Mouse (Mus musculus): ENCODE data around the gene Chga. TPM values are rescaled to one million over a fixed set of nuclear protein-coding genes. Genes with fewer than 3 reads are reported as not detected.

The Chga gene
- total and polyA plus RNA-seq, 3 experiments, result 0.33 TPM; not detected in 2

DNA sequence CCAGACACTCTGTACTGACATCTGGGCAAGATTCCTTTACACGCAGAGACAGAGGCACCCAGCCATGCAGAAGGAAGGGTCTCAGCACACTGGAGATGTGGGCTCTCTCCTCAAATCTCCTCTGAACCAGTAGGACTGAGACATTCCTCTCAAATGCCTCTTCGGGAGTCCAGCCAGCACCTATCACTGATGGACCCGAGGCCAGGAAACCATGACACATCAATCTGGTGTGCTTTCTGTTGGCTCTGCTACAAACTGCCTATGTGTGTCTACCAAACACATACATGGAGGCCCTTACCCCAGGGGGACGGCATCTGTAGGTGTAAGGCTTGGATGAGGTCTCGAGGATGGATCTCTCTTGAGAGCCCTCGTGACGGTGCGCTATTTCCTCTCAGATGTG is 32.3 kb downstream of the Chga start:
- H3K4me3 ChIP-seq (ENCODE audit: low read depth, low read length), result no peak overlapping the region
- TF ChIP-seq POLR2AphosphoS5 (IDR thresholded peaks at IDR 0.05; ENCODE audit: insufficient replicate concordance, low read depth, low read length) (no peak), GATA1 (IDR thresholded peaks at IDR 0.05; ENCODE audit: borderline replicate concordance, low read length) (no peak), CTCF (IDR thresholded peaks at IDR 0.05; ENCODE audit: low read depth, low read length) (no peak), GATA2 (IDR thresholded peaks at IDR 0.05; ENCODE audit: borderline replicate concordance, low read depth, low read length) (no peak), TAL1 (conservative IDR thresholded peaks at IDR 0.05; ENCODE audit: low read depth, low read length) (no peak)
- H3K27me3 ChIP-seq (ENCODE audit: insufficient read depth, low read length), result no peaks in the 10 kb centered on the region
- no peaks in the 10 kb centered on the region for H3K4me1 ChIP-seq (ENCODE audit: insufficient read depth, low read depth, low read length)
- no peak for ATAC-seq (ENCODE audit: extremely low read depth, insufficient number of reproducible peaks, low FRiP score, poor library complexity, severe bottlenecking)
- no peak for DNase-seq (ENCODE audit: low spot score)
- H3K36me3 ChIP-seq (replicated peaks), result peaks cover 40% of the 10 kb centered on the region
- no peaks in the 10 kb centered on the region for H3K9me3 ChIP-seq (replicated peaks)

DNA sequence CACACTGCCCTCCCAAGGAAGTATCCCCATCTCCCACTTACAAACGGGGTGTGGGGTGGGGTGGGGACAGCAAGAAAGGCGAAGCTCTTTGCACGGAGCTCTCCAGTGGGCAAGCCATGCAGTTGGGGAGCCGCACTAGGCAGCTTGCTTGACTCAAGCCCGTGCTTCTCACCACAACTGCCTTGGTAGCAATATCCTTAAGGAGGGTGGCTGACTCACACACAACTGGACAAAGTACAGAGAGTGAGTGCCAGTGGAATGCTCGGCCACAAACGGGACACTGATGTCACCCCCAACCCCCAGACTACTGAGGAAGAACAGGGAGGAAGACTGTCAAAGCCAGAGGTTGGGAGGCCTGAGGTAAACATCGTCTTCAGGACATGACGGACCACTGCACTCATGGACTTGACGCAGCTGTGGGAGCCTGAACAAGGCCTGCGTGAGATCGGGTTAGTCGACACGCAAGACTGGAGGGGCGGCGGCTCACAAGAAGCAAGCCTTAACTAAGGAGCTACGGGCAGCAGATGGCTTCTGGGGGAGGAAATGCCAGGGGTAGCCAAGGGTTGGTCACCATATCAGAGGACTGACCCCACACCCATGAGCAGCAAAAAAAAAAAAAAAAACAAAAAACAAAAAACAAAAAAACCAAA is 36.1 kb downstream of the Chga start:
- Histone ChIP-seq H3K36me3 (replicated peaks) (peaks cover 21% of the 10 kb centered on the region), H3K27me3 (ENCODE audit: insufficient read depth, low read length) (no peaks in the 10 kb centered on the region), H3K9me3 (replicated peaks) (peaks cover 7% of the 10 kb centered on the region; the same call in 1 of the 2 replicates), H3K4me1 (ENCODE audit: insufficient read depth, low read depth, low read length) (no peaks in the 10 kb centered on the region), H3K4me3 (ENCODE audit: low read depth, low read length) (no peak overlapping the region)
- ATAC-seq (ENCODE audit: extremely low read depth, insufficient number of reproducible peaks, low FRiP score, poor library complexity, severe bottlenecking) (no peak), DNase-seq (ENCODE audit: low spot score) (no peak)
- TF ChIP-seq TAL1 (conservative IDR thresholded peaks at IDR 0.05; ENCODE audit: low read depth, low read length) (no peak), GATA2 (IDR thresholded peaks at IDR 0.05; ENCODE audit: borderline replicate concordance, low read depth, low read length) (no peak), CTCF (IDR thresholded peaks at IDR 0.05; ENCODE audit: low read depth, low read length) (no peak), POLR2AphosphoS5 (IDR thresholded peaks at IDR 0.05; ENCODE audit: insufficient replicate concordance, low read depth, low read length) (no peak), GATA1 (IDR thresholded peaks at IDR 0.05; ENCODE audit: borderline replicate concordance, low read length) (no peak)

DNA sequence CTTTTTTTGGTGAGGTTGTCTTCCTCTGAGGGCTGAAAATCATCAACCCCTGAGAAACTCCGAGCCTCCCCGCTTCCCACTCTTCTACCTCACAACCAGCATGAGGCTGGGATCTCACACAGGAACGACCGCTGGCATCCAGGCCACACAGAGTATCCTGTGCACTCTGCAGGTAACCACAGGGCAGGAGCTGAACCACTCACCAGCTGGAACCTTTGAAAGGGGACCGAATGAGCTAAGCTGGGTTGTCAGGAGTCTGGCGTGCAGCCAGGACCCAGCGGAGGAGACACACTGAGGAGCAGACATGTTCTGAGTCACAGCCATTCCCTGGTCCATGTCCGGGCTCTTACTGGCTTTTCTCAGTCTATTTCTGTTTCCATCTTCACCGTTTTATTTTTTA is 38.9 kb downstream of the Chga start:
- no peak overlapping the region for H3K4me3 ChIP-seq (ENCODE audit: low read depth, low read length)
- DNase-seq (ENCODE audit: low spot score) (no peak), ATAC-seq (ENCODE audit: extremely low read depth, insufficient number of reproducible peaks, low FRiP score, poor library complexity, severe bottlenecking) (no peak)
- no peaks in the 10 kb centered on the region for H3K4me1 ChIP-seq (ENCODE audit: insufficient read depth, low read depth, low read length)
- no peaks in the 10 kb centered on the region for H3K36me3 ChIP-seq (replicated peaks)
- no peaks in the 10 kb centered on the region for H3K27me3 ChIP-seq (ENCODE audit: insufficient read depth, low read length)
- TF ChIP-seq GATA2 (IDR thresholded peaks at IDR 0.05; ENCODE audit: borderline replicate concordance, low read depth, low read length), result no peak
- no peak for TF ChIP-seq POLR2AphosphoS5 (IDR thresholded peaks at IDR 0.05; ENCODE audit: insufficient replicate concordance, low read depth, low read length)
- TF ChIP-seq TAL1 (conservative IDR thresholded peaks at IDR 0.05; ENCODE audit: low read depth, low read length), result no peak
- no peak for TF ChIP-seq CTCF (IDR thresholded peaks at IDR 0.05; ENCODE audit: low read depth, low read length)
- no peak for TF ChIP-seq GATA1 (IDR thresholded peaks at IDR 0.05; ENCODE audit: borderline replicate concordance, low read length)
- peaks cover 27% of the 10 kb centered on the region for H3K9me3 ChIP-seq (replicated peaks)

DNA sequence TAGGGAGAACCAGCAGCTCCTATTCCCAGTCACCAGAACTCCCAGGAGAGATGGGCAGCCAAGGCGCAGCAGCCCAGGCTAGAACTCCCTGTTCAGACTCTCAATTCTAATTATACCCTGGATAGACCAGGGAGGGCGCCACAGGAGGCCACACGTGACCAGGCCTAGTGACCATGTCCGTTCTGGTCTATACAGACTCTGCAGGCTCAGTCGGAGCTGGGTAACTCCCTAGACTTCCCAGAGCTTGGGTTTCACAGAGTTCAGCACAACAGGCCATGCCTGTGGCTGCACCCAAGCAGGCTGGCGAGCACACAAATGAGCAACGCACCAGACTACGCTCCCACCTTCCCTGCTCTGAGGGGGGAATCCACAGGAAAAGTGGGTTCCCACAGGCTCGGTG is 39.9 kb downstream of the Chga start:
- ATAC-seq (ENCODE audit: extremely low read depth, insufficient number of reproducible peaks, low FRiP score, poor library complexity, severe bottlenecking) (no peak), DNase-seq (ENCODE audit: low spot score) (no peak)
- no peaks in the 10 kb centered on the region for H3K27me3 ChIP-seq (ENCODE audit: insufficient read depth, low read length)
- H3K9me3 ChIP-seq (replicated peaks), result peaks cover 33% of the 10 kb centered on the region
- H3K4me1 ChIP-seq (ENCODE audit: insufficient read depth, low read depth, low read length), result no peaks in the 10 kb centered on the region
- no peak overlapping the region for H3K4me3 ChIP-seq (ENCODE audit: low read depth, low read length)
- H3K36me3 ChIP-seq (replicated peaks), result no peaks in the 10 kb centered on the region
- no peak for TF ChIP-seq GATA1 (IDR thresholded peaks at IDR 0.05; ENCODE audit: borderline replicate concordance, low read length)
- no peak for TF ChIP-seq POLR2AphosphoS5 (IDR thresholded peaks at IDR 0.05; ENCODE audit: insufficient replicate concordance, low read depth, low read length)
- TF ChIP-seq CTCF (IDR thresholded peaks at IDR 0.05; ENCODE audit: low read depth, low read length), result no peak
- no peak for TF ChIP-seq TAL1 (conservative IDR thresholded peaks at IDR 0.05; ENCODE audit: low read depth, low read length)
- no peak for TF ChIP-seq GATA2 (IDR thresholded peaks at IDR 0.05; ENCODE audit: borderline replicate concordance, low read depth, low read length)

DNA sequence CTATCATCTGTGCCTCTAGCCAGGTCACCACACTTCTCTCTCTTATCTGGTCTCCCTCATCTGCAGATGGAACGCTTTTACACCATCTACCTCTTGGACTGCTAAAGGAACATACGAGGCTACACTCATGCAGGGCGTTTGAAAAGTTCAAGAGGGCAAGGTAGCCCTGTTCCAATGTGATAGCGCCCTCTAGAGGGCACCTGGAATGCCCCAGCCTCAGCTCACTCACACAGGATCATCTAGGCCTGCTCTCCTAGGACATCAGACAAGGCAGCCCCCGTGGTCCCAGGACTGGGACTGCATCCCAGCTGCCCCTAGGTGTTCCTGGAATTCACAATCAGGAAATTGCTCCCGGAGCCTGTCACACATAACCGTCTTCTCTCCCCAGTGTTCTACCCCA is 41.6 kb downstream of the Chga start:
- Histone ChIP-seq H3K36me3 (replicated peaks) (no peaks in the 10 kb centered on the region), H3K4me1 (ENCODE audit: insufficient read depth, low read depth, low read length) (no peaks in the 10 kb centered on the region), H3K4me3 (ENCODE audit: low read depth, low read length) (no peak overlapping the region), H3K9me3 (replicated peaks) (peaks cover 37% of the 10 kb centered on the region), H3K27me3 (ENCODE audit: insufficient read depth, low read length) (no peaks in the 10 kb centered on the region)
- 0 out of 2 replicates have a peak, but pooled peaks have one; percentile 39 for TF ChIP-seq CTCF (IDR thresholded peaks at IDR 0.05; ENCODE audit: low read depth, low read length)
- TF ChIP-seq GATA2 (IDR thresholded peaks at IDR 0.05; ENCODE audit: borderline replicate concordance, low read depth, low read length), result no peak
- DNase-seq (ENCODE audit: low spot score), result no peak
- no peak for ATAC-seq (ENCODE audit: extremely low read depth, insufficient number of reproducible peaks, low FRiP score, poor library complexity, severe bottlenecking)

DNA sequence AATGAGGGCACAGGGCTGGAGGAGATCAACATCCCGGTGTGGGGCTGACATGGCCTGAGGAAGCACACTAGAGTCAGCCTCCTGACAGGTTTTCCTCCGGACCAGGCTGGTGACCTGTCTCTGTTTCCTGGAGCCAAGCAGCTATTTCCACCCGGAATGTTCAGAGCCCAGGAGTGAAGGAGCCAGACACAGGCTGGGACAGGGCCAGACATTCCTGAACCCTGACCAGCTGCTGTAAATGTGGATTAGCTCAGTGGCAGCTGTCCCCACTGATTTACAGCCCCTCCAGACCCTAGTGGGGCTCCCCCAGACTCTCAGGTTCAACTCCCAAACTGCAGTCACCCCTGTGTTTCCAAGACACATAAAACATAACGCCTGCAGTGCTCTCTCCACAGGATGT is 42.7 kb downstream of the Chga start:
- Histone ChIP-seq H3K4me3 (ENCODE audit: low read depth, low read length) (no peak overlapping the region), H3K27me3 (ENCODE audit: insufficient read depth, low read length) (no peaks in the 10 kb centered on the region), H3K9me3 (replicated peaks) (peaks cover 37% of the 10 kb centered on the region), H3K36me3 (replicated peaks) (no peaks in the 10 kb centered on the region), H3K4me1 (ENCODE audit: insufficient read depth, low read depth, low read length) (no peaks in the 10 kb centered on the region)
- DNase-seq (ENCODE audit: low spot score) (no peak), ATAC-seq (ENCODE audit: extremely low read depth, insufficient number of reproducible peaks, low FRiP score, poor library complexity, severe bottlenecking) (no peak)
- no peak for TF ChIP-seq GATA2 (IDR thresholded peaks at IDR 0.05; ENCODE audit: borderline replicate concordance, low read depth, low read length)
- no peak for TF ChIP-seq TAL1 (conservative IDR thresholded peaks at IDR 0.05; ENCODE audit: low read depth, low read length)
- no peak for TF ChIP-seq CTCF (IDR thresholded peaks at IDR 0.05; ENCODE audit: low read depth, low read length)
- no peak for TF ChIP-seq POLR2AphosphoS5 (IDR thresholded peaks at IDR 0.05; ENCODE audit: insufficient replicate concordance, low read depth, low read length)
- TF ChIP-seq GATA1 (IDR thresholded peaks at IDR 0.05; ENCODE audit: borderline replicate concordance, low read length), result no peak

Data from G1E (cell line).